Mouse (Mus musculus) urinary bladder, postnatal 25 days (tissue): Measurements from ENCODE around the gene Cttnbp2nl.
A peak's percentile ranks its signal among the peaks of the same experiment; 100 is the strongest.

Experiments
- DNase-seq: peaks from one replicate; pipeline ENCODE4 v3.0.0; 2022; ENCODE audit warnings: low spot score

The Cttnbp2nl gene

GRCm38 (mm10) chr3:105058627-105059513, 5.9 kb upstream of the Cttnbp2nl start:
- peak; percentile 79 for DNase-seq

GRCm38 (mm10) chr3:105055666-105056065, 2.7 kb upstream of the Cttnbp2nl start:
- no peak for DNase-seq

- DNase-seq: peak; percentile 27
These were observed 2.0 kb upstream of the Cttnbp2nl start for GRCm38 (mm10) chr3:105054952-105055351.

- no peak for DNase-seq
These were observed 704 bp upstream of the Cttnbp2nl start for GRCm38 (mm10) chr3:105053698-105054001.

- no peak for DNase-seq
These were observed 592 bp downstream of the Cttnbp2nl start for GRCm38 (mm10) chr3:105052171-105052936.

- DNase-seq: no peak
These were observed 1.8 kb downstream of the Cttnbp2nl start for GRCm38 (mm10) chr3:105051103-105051502.

GRCm38 (mm10) chr3:105049848-105050247, 3.1 kb downstream of the Cttnbp2nl start:
- DNase-seq: no peak

GRCm38 (mm10) chr3:105047616-105048015, 5.3 kb downstream of the Cttnbp2nl start:
- no peak for DNase-seq

GRCm38 (mm10) chr3:105046870-105047269, 6.1 kb downstream of the Cttnbp2nl start:
- no peak for DNase-seq

- DNase-seq: no peak
These were observed 9.2 kb downstream of the Cttnbp2nl start for GRCm38 (mm10) chr3:105043746-105044145.

- DNase-seq: no peak
These were observed 11.8 kb downstream of the Cttnbp2nl start for GRCm38 (mm10) chr3:105040983-105041625.

GRCm38 (mm10) chr3:105040002-105040401, 12.9 kb downstream of the Cttnbp2nl start:
- no peak for DNase-seq

GRCm38 (mm10) chr3:105037240-105037770, 15.6 kb downstream of the Cttnbp2nl start:
- no peak for DNase-seq

GRCm38 (mm10) chr3:105036281-105036847, 16.6 kb downstream of the Cttnbp2nl start:
- DNase-seq: no peak

GRCm38 (mm10) chr3:105023371-105024005, 29.5 kb downstream of the Cttnbp2nl start:
- DNase-seq: no peak

- no peak for DNase-seq
These were observed 32.9 kb downstream of the Cttnbp2nl start for GRCm38 (mm10) chr3:105019826-105020692.

GRCm38 (mm10) chr3:105018783-105019105, 34.2 kb downstream of the Cttnbp2nl start:
- no peak for DNase-seq

- DNase-seq: no peak
These were observed 34.7 kb downstream of the Cttnbp2nl start for GRCm38 (mm10) chr3:105018085-105018782.

- no peak for DNase-seq
These were observed 35.6 kb downstream of the Cttnbp2nl start for GRCm38 (mm10) chr3:105017314-105017713.

- no peak for DNase-seq
These were observed 36.7 kb downstream of the Cttnbp2nl start for GRCm38 (mm10) chr3:105016204-105016603.
